Mouse (Mus musculus): Measurements from ENCODE around the gene Ubr3.

DNA sequence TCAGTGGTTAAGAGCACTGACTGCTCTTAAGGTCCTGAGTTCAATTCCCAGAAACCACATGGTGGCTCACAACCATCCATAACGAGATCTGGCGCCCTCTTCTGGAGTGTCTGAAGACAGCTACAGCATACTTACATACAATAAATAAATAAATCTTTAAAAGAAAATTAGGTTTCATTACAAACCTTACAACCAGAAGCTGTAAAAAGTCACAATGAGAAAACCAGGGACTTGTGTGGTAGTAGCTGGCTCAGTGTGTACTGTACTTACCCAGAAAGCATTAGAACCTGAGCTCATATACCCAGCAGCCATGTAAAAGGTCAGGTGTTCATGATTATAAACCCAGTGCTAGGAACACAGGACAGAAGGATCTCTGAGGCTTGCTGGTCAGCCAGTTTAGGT is 13.1 kb upstream of the Ubr3 start:
- TF ChIP-seq CTCF (IDR thresholded peaks at IDR 0.05; ENCODE audit: control insufficient read depth, insufficient read depth, insufficient read length), result no peak
- no peak for TF ChIP-seq MYOG (IDR thresholded peaks at IDR 0.05; ENCODE audit: control insufficient read depth, extremely low read depth, insufficient read length)
- no peak for TF ChIP-seq MAX (IDR thresholded peaks at IDR 0.05)
- no peak for TF ChIP-seq MYOD1 (IDR thresholded peaks at IDR 0.05; ENCODE audit: control insufficient read depth, insufficient read length, low read depth)
- TF ChIP-seq USF1 (IDR thresholded peaks at IDR 0.05; ENCODE audit: low read depth), result no peak
- TF ChIP-seq FOSL1 (IDR thresholded peaks at IDR 0.05; ENCODE audit: insufficient read depth, low read length, poor library complexity, severe bottlenecking), result no peak

All from C2C12 (cell line).